Mouse (Mus musculus) embryonic facial prominence, embryonic 11.5 days (tissue): Measurements from ENCODE around the gene Hnrnpul1. TPM values are rescaled to one million over a fixed set of nuclear protein-coding genes. Genes with fewer than 3 reads are reported as not detected.

Experiments used
- ATAC-seq: fragments of 200-750 bp; cut with Nextera tagmentation; replicated peaks from 2 replicates; pipeline ENCODE4 v1.8.0; 2017; ENCODE audit warnings: low read depth; ENCODE audit not compliant: insufficient number of reproducible peaks, low FRiP score, low TSS enrichment
- DNase-seq: peaks from one replicate; pipeline ENCODE4 v3.0.0-alpha.2; 2015; ENCODE audit warnings: low spot score
- H3K27ac ChIP-seq: fragments of 300-500 bp; sonication (generic); replicated peaks from 2 replicates; pipeline ENCODE4 v1.5.1; 2014; ENCODE audit warnings: mild to moderate bottlenecking, low read depth, low read length, control low read depth
- H3K27me3 ChIP-seq: fragments of 300-500 bp; sonication (generic); 2 replicates; pipeline ENCODE4 v1.6.1; 2014; ENCODE audit warnings: mild to moderate bottlenecking, low read length, moderate library complexity, mixed read lengths; ENCODE audit not compliant: control insufficient read depth, insufficient read depth
- H3K36me3 ChIP-seq: fragments of 300-500 bp; sonication (generic); replicated peaks from 2 replicates; pipeline ENCODE4 v1.6.1; 2014; ENCODE audit warnings: low read depth, mild to moderate bottlenecking, low read length, moderate library complexity, mixed read lengths; ENCODE audit not compliant: control insufficient read depth, insufficient read depth
- H3K4me1 ChIP-seq: fragments of 300-500 bp; sonication (generic); 2 replicates; pipeline ENCODE4 v1.6.1; 2014; ENCODE audit warnings: low read length, mixed read lengths; ENCODE audit not compliant: control insufficient read depth, insufficient read depth
- H3K4me2 ChIP-seq: fragments of 300-500 bp; sonication (generic); 2 replicates; pipeline ENCODE4 v1.6.1; 2014; ENCODE audit warnings: low read depth, mild to moderate bottlenecking, control low read depth, low read length, moderate library complexity
- H3K4me3 ChIP-seq: fragments of 300-500 bp; sonication (generic); 2 replicates; pipeline ENCODE4 v1.5.1; 2014; ENCODE audit warnings: low read depth, low read length, control low read depth
- H3K9ac ChIP-seq: fragments of 300-500 bp; sonication (generic); replicated peaks from 2 replicates; pipeline ENCODE4 v1.6.1; 2014; ENCODE audit warnings: mild to moderate bottlenecking, control low read depth, low read length
- H3K9me3 ChIP-seq: fragments of 300-500 bp; sonication (generic); replicated peaks from 2 replicates; pipeline ENCODE4 v1.6.1; 2016; ENCODE audit warnings: mild to moderate bottlenecking, low read length, inconsistent platforms, mixed read lengths; ENCODE audit not compliant: control insufficient read depth
- WGBS: fragments of 180-500 bp; shearing (Covaris S2); extraction: QIAGEN DNeasy Blood & Tissue Kit; methylation state at CpG from one replicate; pipeline ENCODE4 v1.1.7; 2014; 5-methylcytosine and 5-hydroxymethylcytosine counted together
- polyA plus RNA-seq: library from polyadenylated mRNA; unstranded; fragments of >200 nt; fragmentation: Nextera tagmentation; extraction: Ambion mirVana; gene quantifications from 2 replicates; pipeline ENCODE4 v1.2.1, GENCODE M21; 2014

The Hnrnpul1 gene
- polyA plus RNA-seq, 1 experiment from 2014 or later = 76.8 TPM

DNA sequence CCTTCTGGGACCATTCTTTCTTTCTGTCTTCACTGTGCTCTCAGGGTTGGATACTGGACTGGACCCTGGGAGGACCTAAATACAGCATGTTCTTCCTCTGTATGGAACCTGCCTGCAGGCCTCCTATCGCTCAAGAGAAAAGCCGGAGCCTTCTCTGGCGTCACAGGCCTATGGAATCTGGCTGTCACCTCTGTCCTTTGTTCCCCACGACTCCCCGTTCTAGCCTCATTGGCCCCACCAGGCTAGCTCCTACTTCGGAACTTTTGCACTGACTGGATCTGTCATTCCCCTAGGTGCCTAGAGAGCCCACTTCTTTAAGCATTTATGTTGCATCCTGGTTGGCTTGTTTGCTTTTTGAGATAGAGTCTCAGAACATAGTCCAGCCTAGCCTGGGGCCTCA, 69.9 kb downstream of the Hnrnpul1 start:
- peaks cover 30% of the 10 kb centered on the region for H3K27me3 ChIP-seq
- no peaks in the 10 kb centered on the region for H3K36me3 ChIP-seq
- no peaks in the 10 kb centered on the region for H3K9me3 ChIP-seq
- ATAC-seq (no peak), DNase-seq (no peak)
- H3K4me3 ChIP-seq = no peak overlapping the region
- H3K27ac ChIP-seq = no peak overlapping the region
- no peak overlapping the region for H3K4me2 ChIP-seq
- no peak overlapping the region for H3K9ac ChIP-seq
- 92% methylated on average over 6 of the region's 6 CpGs for WGBS
- H3K4me1 ChIP-seq = peaks cover 10% of the 10 kb centered on the region

DNA sequence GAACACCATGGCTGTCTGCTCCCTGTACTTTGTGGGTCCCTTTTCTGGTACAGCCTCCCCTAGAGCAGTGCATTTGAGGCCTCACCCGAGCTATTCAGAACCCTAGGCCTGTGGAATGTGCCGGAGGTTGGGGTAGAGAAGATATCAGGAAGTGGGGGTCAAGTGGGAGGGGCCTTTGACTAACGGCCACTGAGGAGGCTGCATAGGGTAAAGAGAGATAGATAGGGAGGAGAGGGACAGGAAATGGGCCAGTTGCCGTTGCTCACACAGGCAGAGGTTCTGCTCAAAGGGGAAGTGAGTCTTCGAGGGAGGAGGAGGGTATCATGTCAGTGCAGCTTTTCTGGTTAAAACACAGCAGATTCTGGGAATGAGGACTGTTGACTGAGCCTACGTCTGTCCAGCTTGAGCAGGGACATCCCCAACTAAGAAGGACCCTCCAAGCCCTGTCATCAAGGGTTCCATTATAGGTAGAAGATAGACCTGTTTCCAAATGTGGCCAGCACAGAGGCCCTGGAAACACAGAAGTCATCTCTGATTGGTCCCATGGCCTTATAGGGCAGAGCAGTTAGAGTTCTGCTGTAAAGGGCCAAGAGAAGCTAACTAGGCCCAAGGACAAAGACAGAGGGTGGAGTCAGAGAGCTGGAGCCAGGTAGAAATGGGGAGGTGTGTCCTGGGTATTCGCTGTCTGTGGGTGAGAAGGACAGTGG, 70.9 kb downstream of the Hnrnpul1 start:
- Histone ChIP-seq H3K4me1 (peaks cover 6% of the 10 kb centered on the region), H3K9me3 (no peaks in the 10 kb centered on the region), H3K4me3 (no peak overlapping the region), H3K36me3 (no peaks in the 10 kb centered on the region), H3K27ac (no peak overlapping the region), H3K4me2 (no peak overlapping the region), H3K9ac (no peak overlapping the region), H3K27me3 (peaks cover 21% of the 10 kb centered on the region)
- no peak for ATAC-seq
- DNase-seq = no peak
- 63% methylated on average over 7 of the region's 7 CpGs for WGBS

- H3K27ac ChIP-seq = no peak overlapping the region
- WGBS = 58% methylated on average over 15 of the region's 15 CpGs
- H3K9ac ChIP-seq = no peak overlapping the region
- H3K9me3 ChIP-seq = no peaks in the 10 kb centered on the region
- no peaks in the 10 kb centered on the region for H3K4me1 ChIP-seq
- H3K27me3 ChIP-seq = peaks cover 4% of the 10 kb centered on the region
- DNase-seq (no peak), ATAC-seq (no peak)
- H3K36me3 ChIP-seq = no peaks in the 10 kb centered on the region
- peak overlapping the region; percentile 60 for H3K4me3 ChIP-seq
- no peak overlapping the region; the same call in 1 of the 2 replicates for H3K4me2 ChIP-seq
These were observed 73.0 kb downstream of the Hnrnpul1 start for GRCm38 (mm10) chr7:25681341-25682231.

DNA sequence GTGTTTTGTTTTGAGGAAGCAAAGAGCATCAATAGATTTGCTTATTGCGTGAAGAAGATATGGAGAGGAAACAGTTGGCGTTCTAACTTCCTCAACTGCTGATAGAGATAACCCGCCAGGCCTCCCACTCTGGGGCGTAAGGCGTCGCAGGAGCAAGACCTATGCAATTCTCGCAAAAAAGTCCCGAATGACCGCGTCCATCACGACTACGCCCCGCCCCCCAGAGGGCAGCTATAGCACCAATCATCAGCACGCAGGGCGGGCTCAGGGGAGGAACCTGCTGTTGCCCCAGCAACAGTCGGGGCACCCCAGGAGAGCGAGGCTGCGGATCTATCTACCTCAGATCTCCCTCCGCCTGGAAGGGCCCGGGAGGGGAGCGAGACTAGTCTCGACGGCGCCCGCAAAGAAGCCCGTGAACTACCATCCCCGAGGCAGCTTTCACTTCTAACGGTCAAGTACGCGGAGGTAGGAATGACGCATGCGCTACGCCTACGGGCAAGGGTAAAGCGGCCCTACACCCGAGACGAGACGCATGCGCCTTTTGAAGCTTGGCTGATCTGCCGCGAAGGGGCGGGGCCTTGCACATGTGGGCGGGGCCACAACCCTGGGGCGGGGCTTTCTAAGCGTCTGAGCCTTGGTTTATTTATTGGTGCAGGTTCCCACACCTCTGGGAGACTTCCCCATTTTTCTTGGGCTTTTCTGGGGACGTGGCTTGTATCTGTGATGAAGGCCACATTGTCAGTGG, 73.9 kb downstream of the Hnrnpul1 start, which contains the start of gene B9d2:
Gene B9d2, plus strand, starts transcription at position 267 of the 745 bp plus-strand sequence.
- Histone ChIP-seq H3K36me3 (no peaks in the 10 kb centered on the region), H3K9ac (peak within 1 kb of the TSS; percentile 71), H3K27me3 (peaks cover 7% of the 10 kb centered on the region), H3K4me3 (peak within 1 kb of the TSS; percentile 60), H3K4me2 (peak within 1 kb of the TSS; percentile 59), H3K4me1 (no peaks in the 10 kb centered on the region), H3K9me3 (no peaks in the 10 kb centered on the region), H3K27ac (peak within 1 kb of the TSS; percentile 85)
- under 1% methylated on average over 46 of the region's 46 CpGs for WGBS
- ATAC-seq (peak; percentile 93), DNase-seq (peak; percentile 95)

GRCm38 (mm10) chr7:25679971-25680370, 74.6 kb downstream of the Hnrnpul1 start:
- H3K9ac ChIP-seq = no peak overlapping the region
- 9% methylated on average over 6 of the region's 6 CpGs for WGBS
- no peak for ATAC-seq

GRCm38 (mm10) chr7:25677013-25677412, 77.5 kb downstream of the Hnrnpul1 start:
- ATAC-seq (no peak), DNase-seq (no peak)
- peaks cover 26% of the 10 kb centered on the region for H3K27me3 ChIP-seq
- H3K36me3 ChIP-seq = no peaks in the 10 kb centered on the region
- 91% methylated on average over 7 of the region's 7 CpGs for WGBS
- H3K4me2 ChIP-seq = no peak overlapping the region
- H3K27ac ChIP-seq = no peak overlapping the region
- H3K4me1 ChIP-seq = no peaks in the 10 kb centered on the region
- H3K9me3 ChIP-seq = no peaks in the 10 kb centered on the region
- no peak overlapping the region for H3K9ac ChIP-seq
- H3K4me3 ChIP-seq = no peak overlapping the region

More at GRCm38 (mm10) chr7:25679971-25680370, 74.6 kb downstream of the Hnrnpul1 start:
- H3K4me2 ChIP-seq = peak overlapping the region; percentile 59
- H3K9me3 ChIP-seq = no peaks in the 10 kb centered on the region
- no peaks in the 10 kb centered on the region for H3K36me3 ChIP-seq
- H3K27ac ChIP-seq = no peak overlapping the region
- DNase-seq = no peak
- peak overlapping the region; percentile 60 for H3K4me3 ChIP-seq
- H3K4me1 ChIP-seq = no peaks in the 10 kb centered on the region
- peaks cover 12% of the 10 kb centered on the region for H3K27me3 ChIP-seq

DNA sequence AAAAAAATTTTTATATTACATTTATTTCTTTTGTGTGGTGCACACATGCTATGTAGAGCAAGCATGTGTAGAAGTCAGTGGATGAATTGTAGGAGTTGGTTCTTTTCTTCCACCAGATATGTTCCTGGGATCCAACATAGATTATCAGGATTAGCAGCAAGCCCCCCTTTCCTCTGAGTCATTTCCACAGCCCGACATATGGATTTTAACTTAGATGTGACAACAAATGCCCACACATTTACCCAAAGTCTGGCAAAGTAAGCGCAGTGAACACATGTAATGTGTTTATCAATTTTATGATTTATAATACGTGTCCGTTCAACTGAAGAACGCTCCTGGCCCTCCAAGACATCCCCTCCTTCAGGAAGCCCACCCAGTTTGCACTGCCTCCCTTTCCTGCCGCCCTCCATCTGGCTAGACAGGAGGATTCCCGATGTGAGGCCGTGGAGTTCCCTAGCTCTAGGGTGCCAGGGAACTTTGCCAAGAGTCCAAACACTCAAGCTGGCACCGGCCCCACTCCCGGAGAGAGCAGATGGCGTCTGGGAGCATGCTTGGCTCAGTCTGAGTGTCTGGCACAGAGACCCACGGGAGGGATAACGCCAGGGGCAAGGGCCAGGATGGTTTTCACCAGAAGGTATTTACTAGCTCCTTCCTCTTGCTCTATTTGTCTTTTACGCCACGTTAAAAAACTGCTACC, 78.3 kb downstream of the Hnrnpul1 start:
- Histone ChIP-seq H3K4me3 (no peak overlapping the region), H3K36me3 (no peaks in the 10 kb centered on the region), H3K27ac (no peak overlapping the region), H3K27me3 (peaks cover 26% of the 10 kb centered on the region), H3K9ac (no peak overlapping the region), H3K9me3 (no peaks in the 10 kb centered on the region), H3K4me2 (no peak overlapping the region), H3K4me1 (no peaks in the 10 kb centered on the region)
- 79% methylated on average over 15 of the region's 15 CpGs for WGBS
- DNase-seq (no peak), ATAC-seq (no peak)
